Mouse (Mus musculus) c-Kit-positive CD71-positive TER-119-negative erythroid progenitor cells, embryonic 14.5 days (primary cell): ENCODE results near the gene Fndc9.

Experiments
- DNase-seq: peaks from one replicate; pipeline ENCODE4 v3.0.0-alpha.2; 2013; ENCODE audit warnings: low read depth

The Fndc9 gene

DNA sequence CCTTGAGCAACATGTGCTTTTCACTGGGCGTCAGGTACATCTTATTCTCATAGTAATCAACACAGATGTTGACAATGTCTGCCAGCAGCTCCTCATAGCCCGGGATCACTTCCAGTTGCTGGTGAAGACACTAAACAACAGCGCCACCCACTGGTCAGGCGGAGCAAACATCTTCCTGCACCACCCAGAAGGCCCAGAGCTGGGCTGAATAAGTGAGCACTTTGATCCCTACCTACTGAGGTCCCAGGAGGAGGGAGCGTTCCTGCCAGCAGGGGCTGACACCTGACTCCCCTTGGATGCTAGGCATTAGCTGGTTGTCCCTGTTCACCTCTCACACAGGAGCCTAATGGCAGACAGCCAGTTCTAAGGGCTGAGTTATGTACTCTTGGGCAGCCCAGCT, 41.4 kb downstream of the Fndc9 start:
- peak; percentile 23 for DNase-seq

DNA sequence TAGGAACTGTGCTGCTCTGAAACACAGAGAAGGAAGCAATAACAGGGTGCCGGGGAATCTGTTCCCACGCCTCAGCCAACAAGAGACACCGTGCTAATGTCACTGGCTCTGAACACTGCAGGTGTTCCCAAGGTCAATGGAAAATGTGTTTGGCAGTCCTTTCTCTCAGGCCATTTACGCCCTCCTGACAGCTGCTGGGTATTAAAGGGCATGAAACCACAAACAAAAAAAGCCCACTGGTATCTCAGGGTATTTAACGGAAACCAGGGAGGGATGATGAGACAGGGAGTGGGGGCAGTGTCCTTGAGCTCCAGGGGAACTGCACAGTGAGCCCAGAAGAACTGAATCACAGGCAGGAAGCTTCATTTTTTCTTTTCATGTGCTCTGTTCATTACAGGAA, 42.8 kb downstream of the Fndc9 start:
- no peak for DNase-seq

- no peak for DNase-seq
These were observed 43.4 kb downstream of the Fndc9 start for GRCm38 (mm10) chr11:46278709-46279108.

GRCm38 (mm10) chr11:46282612-46283011, 47.3 kb downstream of the Fndc9 start:
- DNase-seq, result no peak

DNA sequence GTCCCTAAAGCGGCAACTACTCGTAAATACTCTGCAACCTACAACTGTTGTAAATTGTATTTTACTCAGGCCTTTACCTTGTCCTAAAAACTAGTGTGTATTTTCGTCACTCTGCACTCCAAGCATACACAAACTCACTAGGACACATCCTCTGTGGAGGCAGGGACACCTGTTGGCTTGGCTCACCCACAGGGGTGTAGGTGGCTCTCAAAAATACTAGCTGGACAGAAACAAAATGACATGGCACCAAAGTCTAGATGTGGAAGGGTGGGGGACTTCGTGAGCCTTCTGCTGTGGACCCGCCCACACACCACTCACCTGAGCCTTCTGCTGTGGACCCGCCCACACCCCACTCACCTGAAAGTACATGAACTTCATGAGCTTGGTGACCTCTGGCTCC, 48.5 kb downstream of the Fndc9 start:
- DNase-seq, result no peak

GRCm38 (mm10) chr11:46286803-46287202, 51.5 kb downstream of the Fndc9 start:
- DNase-seq, result no peak

- no peak for DNase-seq
These were observed 52.8 kb downstream of the Fndc9 start for GRCm38 (mm10) chr11:46288091-46288490.

DNA sequence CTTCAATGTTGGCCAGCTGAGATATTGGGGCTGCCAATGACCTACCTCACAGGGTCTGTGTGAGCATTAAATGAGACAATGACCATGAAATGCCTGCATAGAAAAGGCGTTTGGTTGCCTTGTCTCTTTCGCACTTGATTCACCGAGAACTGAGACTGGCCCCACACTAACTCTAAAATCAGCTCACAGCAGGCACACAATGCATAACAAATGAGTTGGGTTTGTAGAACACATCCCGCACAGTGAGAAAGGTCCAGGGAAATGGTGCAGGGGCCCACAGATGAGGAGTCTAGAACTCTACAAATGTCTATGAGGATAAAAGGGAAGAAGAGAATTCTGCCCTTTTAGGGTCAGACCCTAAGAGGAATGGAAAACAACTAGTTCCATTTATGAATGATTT, 53.7 kb downstream of the Fndc9 start:
- no peak for DNase-seq
